Mouse (Mus musculus) forebrain, postnatal 0 days (tissue): ENCODE results near the gene Pcgf2. TPM values are rescaled to one million over a fixed set of nuclear protein-coding genes. Genes with fewer than 3 reads are reported as not detected.

Experiments used
- ATAC-seq: fragments of 200-750 bp; cut with Nextera tagmentation; 2 replicates; pipeline ENCODE4 v1.8.0; 2017; ENCODE audit warnings: mild to moderate bottlenecking, moderate library complexity
- DNase-seq: peaks from one replicate; pipeline ENCODE4 v3.0.0-alpha.2; 2015
- H3K27ac ChIP-seq: fragments of 300-500 bp; sonication (generic); 2 replicates; pipeline ENCODE4 v1.5.1; 2014; ENCODE audit warnings: low read depth, mild to moderate bottlenecking, antibody characterized with exemption, low read length, moderate library complexity, mixed read lengths
- H3K27me3 ChIP-seq: fragments of 300-500 bp; sonication (generic); 2 replicates; pipeline ENCODE4 v1.6.1; 2014; ENCODE audit warnings: mild to moderate bottlenecking, low read length, mixed read lengths; ENCODE audit not compliant: insufficient read depth
- H3K36me3 ChIP-seq: fragments of 300-500 bp; sonication (generic); 2 replicates; pipeline ENCODE4 v1.6.1; 2014; ENCODE audit warnings: mild to moderate bottlenecking, moderate library complexity; ENCODE audit not compliant: insufficient read depth
- H3K4me1 ChIP-seq: fragments of 300-500 bp; sonication (generic); 2 replicates; pipeline ENCODE4 v1.6.1; 2014; ENCODE audit warnings: antibody characterized with exemption; ENCODE audit not compliant: insufficient read depth
- H3K4me2 ChIP-seq: fragments of 300-500 bp; sonication (generic); 2 replicates; pipeline ENCODE4 v1.6.1; 2014; ENCODE audit warnings: low read depth, mild to moderate bottlenecking, moderate library complexity
- H3K4me3 ChIP-seq: fragments of 300-500 bp; sonication (generic); 2 replicates; pipeline ENCODE4 v1.5.1; 2014; ENCODE audit warnings: low read depth, low read length, mixed read lengths
- H3K9ac ChIP-seq: fragments of 300-500 bp; sonication (generic); 2 replicates; pipeline ENCODE4 v1.6.1; 2014; ENCODE audit warnings: mild to moderate bottlenecking
- H3K9me3 ChIP-seq: fragments of 300-500 bp; sonication (generic); 2 replicates; pipeline ENCODE4 v1.6.1; 2016; ENCODE audit warnings: low read length
- CTCF ChIP-seq: sonication (generic); IDR thresholded peaks from 2 replicates; pipeline ENCODE4 v1.5.1; 2016; ENCODE audit warnings: antibody characterized with exemption, control low read depth, low read depth
- WGBS: fragments of 180-500 bp; shearing (Covaris S2); extraction: QIAGEN DNeasy Blood & Tissue Kit; methylation state at CpG from one replicate; pipeline ENCODE4 v1.1.7; 2014; 5-methylcytosine and 5-hydroxymethylcytosine counted together
- polyA plus RNA-seq: library from polyadenylated mRNA; unstranded; fragments of >200 nt; fragmentation: Nextera tagmentation; extraction: Ambion mirVana; gene quantifications from 2 replicates; pipeline ENCODE4 v1.2.1, GENCODE M21; 2015
- total RNA-seq: library from RNA; depleted of rRNA; stranded (reverse); fragments of >200 nt; gene quantifications from 2 replicates; pipeline ENCODE4 v1.2.3, GENCODE M21; 2014

Gene Pcgf2
- total and polyA plus RNA-seq, 2 experiments from 2014 or later: 12.6 to 21.9 TPM

DNA sequence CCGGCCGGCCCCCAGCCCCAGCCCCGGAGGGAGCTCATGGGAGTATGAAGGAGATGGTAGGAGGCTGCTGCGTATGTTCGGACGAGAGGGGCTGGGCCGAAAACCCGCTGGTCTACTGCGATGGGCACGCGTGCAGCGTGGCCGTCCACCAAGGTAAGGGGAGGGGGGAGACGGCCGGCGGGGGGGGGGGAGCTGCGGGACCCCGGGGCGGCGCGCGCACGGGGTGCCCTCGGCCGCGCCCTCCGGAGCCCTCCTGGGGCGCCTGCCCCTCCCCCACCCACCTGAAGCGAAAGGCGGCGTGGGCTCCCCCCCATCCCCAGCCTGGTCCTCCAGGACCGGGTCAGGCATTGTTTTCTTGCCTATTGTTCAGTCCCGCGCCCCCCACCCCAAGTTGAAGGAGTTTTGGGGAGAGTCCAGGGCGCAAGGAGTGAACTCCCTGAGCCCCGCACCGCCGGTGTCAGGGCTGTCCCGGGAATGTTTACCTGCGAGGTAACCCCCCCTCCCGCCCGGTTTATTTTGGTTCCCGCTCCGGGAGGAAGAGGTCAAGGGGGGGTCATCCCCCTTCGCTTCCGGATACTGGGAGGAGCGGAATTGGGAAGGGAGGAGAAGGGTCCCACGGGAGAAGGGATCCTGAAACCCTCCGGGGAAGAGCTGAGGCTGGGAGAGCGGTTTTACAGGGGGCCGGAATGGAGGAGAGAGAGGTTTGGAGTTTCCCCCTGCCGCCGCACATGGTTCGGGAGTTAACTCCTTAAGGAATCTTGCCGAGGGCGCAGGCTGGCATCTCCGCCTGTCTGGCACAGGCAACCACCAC, 36.6 kb downstream of the Pcgf2 start:
- ATAC-seq (peak; percentile 15; the same call in 1 of the 2 replicates), DNase-seq (peak; percentile 58)
- TF ChIP-seq CTCF: no peak
- 0 out of 2 replicates have a peak, but pooled peaks cover 7% of the 10 kb centered on the region for H3K27me3 ChIP-seq
- H3K27ac ChIP-seq: peak overlapping the region; percentile 66
- H3K4me3 ChIP-seq: peak overlapping the region; percentile 79
- H3K4me1 ChIP-seq: peaks cover 14% of the 10 kb centered on the region; the same call in 1 of the 2 replicates
- peak overlapping the region; percentile 81 for H3K4me2 ChIP-seq
- under 1% methylated on average over 44 of the region's 57 CpGs for WGBS
- no peaks in the 10 kb centered on the region for H3K9me3 ChIP-seq
- H3K9ac ChIP-seq: peak overlapping the region; percentile 68
- H3K36me3 ChIP-seq: peaks cover 6% of the 10 kb centered on the region

DNA sequence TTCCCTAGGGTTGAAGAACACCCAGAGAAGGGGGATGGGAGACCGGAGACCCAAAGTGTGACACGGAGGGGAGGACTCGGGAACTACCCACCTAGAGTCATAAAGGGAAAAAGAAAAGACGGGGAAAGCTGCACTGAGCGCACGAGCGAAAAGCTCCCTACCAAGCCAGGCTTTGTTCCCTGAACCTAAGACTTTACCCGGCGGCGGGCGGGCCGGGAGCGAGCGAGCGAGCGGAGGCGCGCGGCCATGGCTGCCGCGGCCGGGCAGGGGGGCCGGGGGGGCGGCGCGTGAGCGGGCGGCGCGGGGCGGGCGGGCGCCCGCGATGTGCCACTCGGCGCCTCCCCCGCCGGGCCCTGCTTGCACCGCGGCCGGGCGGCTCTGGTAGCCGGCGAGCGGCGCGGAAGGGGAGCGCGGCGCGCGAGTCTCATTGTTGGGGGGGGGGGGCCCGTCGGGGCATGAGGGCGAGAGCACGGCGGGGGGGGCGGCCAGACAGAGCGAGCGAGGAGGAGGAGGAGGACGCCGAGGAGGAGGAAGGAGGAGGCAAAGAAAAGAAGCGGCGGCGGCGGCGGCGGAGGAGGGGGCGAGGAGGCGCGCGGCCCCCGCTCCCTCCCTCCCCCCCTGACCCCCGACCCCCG, 37.3 kb downstream of the Pcgf2 start, which contains the start of gene Mllt6:
TSS of gene Mllt6 (plus strand) at position 522 of the 635 bp plus-strand sequence.
- H3K27me3 ChIP-seq: 0 out of 2 replicates have a peak, but pooled peaks cover 7% of the 10 kb centered on the region
- ATAC-seq (peak; percentile 82), DNase-seq (peak; percentile 88)
- H3K4me2 ChIP-seq: peak within 1 kb of the TSS; percentile 81
- H3K9me3 ChIP-seq: no peaks in the 10 kb centered on the region
- peak within 1 kb of the TSS; percentile 79 for H3K4me3 ChIP-seq
- peak within 1 kb of the TSS; percentile 66 for H3K27ac ChIP-seq
- peaks cover 5% of the 10 kb centered on the region for H3K36me3 ChIP-seq
- WGBS: 1% methylated on average over 27 of the region's 76 CpGs
- H3K9ac ChIP-seq: peak within 1 kb of the TSS; percentile 68
- TF ChIP-seq CTCF: no peak
- peaks cover 14% of the 10 kb centered on the region; the same call in 1 of the 2 replicates for H3K4me1 ChIP-seq

DNA sequence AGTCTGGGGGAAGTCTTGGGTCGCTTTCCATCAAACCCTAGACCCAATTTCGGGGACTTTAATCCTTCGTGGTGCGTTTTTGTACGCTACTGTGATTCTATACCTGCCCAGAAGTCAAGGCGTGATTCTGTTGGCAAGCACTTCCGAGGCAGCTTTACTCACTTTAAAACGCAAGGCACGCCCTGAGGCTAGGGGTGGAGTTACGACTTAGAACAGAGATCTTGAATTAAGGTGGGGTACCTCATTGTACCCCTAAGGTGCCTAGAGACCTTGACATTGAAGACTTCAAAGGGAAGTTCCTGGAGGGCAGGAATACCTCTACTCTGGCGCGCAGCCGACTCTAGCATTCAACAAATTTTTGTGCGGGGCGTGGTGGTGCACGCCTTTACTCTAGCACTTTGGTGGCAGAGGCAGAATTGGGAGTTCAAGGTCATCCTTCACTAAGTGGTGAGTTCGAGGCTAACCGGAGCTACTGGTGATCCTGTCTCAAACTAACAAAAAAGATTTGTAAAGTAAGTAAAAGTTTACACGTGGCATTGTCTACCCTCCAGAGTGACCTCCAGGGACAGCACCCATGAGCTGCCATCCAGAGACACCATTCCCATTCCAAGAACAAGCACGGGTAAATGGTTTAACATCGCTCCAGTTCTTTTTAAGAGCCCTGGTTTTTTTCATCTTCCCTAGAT, 37.9 kb downstream of the Pcgf2 start:
- H3K4me2 ChIP-seq: peak overlapping the region; percentile 81
- H3K4me3 ChIP-seq: peak overlapping the region; percentile 79
- 0 out of 2 replicates have a peak, but pooled peaks cover 7% of the 10 kb centered on the region for H3K27me3 ChIP-seq
- no peak overlapping the region for H3K27ac ChIP-seq
- DNase-seq (no peak), ATAC-seq (no peak)
- peaks cover 14% of the 10 kb centered on the region; the same call in 1 of the 2 replicates for H3K4me1 ChIP-seq
- peak overlapping the region; percentile 68; the same call in 1 of the 2 replicates for H3K9ac ChIP-seq
- H3K9me3 ChIP-seq: no peaks in the 10 kb centered on the region
- no peak for TF ChIP-seq CTCF
- peaks cover 5% of the 10 kb centered on the region for H3K36me3 ChIP-seq
- 3% methylated on average over 21 of the region's 21 CpGs for WGBS

DNA sequence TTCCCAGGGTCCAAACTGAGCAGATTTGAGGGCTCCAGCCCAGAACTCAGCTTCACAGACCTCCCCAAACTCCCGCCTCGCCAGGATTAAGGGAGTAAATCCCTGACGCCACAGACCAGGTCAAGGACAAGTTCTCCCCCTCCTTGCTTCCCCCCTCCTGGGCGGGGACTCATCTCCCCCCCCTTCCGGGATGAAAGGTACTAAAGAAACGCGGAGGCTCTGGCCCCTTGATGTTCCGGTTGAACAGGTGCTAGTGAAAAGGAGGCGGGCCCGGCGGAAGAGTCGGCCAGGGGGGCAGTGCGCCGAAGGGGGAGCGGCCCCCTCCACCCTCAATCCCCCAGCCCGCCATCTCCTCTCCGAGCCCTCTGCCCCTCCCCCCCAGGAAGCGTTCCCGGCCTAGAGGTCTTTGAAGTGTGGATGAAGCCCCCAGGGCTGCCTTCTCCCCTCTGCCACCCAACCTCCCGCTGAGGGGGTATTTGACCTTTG, 38.6 kb downstream of the Pcgf2 start:
- WGBS: under 1% methylated on average over 20 of the region's 20 CpGs
- peak overlapping the region; percentile 81 for H3K4me2 ChIP-seq
- no peak overlapping the region for H3K27ac ChIP-seq
- 0 out of 2 replicates have a peak, but pooled peaks cover 7% of the 10 kb centered on the region for H3K27me3 ChIP-seq
- H3K9ac ChIP-seq: no peak overlapping the region
- H3K36me3 ChIP-seq: no peaks in the 10 kb centered on the region; the same call in 1 of the 2 replicates
- 0 out of 2 replicates have a peak overlapping the region, but pooled peaks have one; percentile 2 for H3K4me3 ChIP-seq
- no peaks in the 10 kb centered on the region for H3K9me3 ChIP-seq
- no peak for TF ChIP-seq CTCF
- H3K4me1 ChIP-seq: peaks cover 14% of the 10 kb centered on the region; the same call in 1 of the 2 replicates
- no peak for DNase-seq
- ATAC-seq: no peak

DNA sequence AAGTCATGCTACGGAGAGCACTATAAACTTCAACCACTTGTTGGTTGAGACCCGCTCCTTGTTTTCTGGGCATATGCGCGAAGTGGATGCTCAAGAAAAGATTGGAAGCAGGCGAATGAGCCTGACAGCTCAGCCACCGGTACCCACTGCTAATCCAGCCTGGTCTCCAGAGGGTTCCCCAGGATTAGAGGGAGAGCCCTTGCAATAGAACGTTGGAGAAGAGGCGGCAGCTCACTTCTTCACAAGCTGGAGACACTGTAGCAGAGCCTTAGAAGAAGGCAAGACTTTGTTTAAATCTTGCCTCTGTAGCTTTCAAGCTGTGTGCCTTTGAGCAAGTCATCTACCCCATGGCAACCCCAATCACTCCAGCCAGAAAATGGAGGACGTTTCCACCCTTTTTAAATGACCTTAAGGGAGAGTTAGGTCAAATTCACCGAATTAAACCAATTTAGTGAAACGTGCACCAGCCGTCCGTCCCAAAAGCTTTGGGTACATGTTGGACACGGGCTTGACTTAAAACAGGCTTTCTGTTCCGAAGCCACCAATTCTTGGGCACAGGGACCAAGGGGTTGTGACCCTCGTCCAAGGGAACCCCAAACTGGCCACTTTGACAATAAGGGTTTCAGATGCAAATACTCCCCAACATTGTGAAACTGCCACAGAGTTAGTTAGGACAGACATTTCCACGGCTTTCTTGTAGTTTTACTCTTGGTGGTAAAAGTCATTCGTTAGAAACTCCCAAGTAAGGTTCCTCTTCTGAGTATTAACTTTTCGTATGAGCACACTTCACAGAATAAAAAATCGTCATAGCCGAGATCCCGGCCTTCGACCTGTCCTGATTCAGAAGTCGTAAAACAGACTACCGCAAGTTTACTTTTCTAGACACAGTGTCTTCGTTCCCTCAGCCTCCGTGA, 39.3 kb downstream of the Pcgf2 start:
- H3K27ac ChIP-seq: no peak overlapping the region
- peak overlapping the region; percentile 83 for H3K4me2 ChIP-seq
- WGBS: 6% methylated on average over 27 of the region's 27 CpGs
- H3K4me1 ChIP-seq: peaks cover 14% of the 10 kb centered on the region; the same call in 1 of the 2 replicates
- ATAC-seq (no peak; the same call in 1 of the 2 replicates), DNase-seq (no peak)
- no peaks in the 10 kb centered on the region for H3K36me3 ChIP-seq
- no peaks in the 10 kb centered on the region for H3K9me3 ChIP-seq
- no peak for TF ChIP-seq CTCF
- H3K27me3 ChIP-seq: 0 out of 2 replicates have a peak, but pooled peaks cover 7% of the 10 kb centered on the region
- peak overlapping the region; percentile 78 for H3K9ac ChIP-seq
- H3K4me3 ChIP-seq: peak overlapping the region; percentile 55
